Mouse (Mus musculus) liver, adult 2 months (tissue): ENCODE measurements around the gene Tyw5. TPM values are rescaled to one million over a fixed set of nuclear protein-coding genes. Genes with fewer than 3 reads are reported as not detected.

Experiments used
- DNase-seq: peaks from one replicate; pipeline ENCODE4 v3.0.0-alpha.2; 2011; ENCODE audit warnings: low read depth, low spot score; ENCODE audit errors: extremely low read depth
- H3K27ac ChIP-seq: fragments of 200-500 bp; replicated peaks from 2 replicates; pipeline ENCODE4 v1.5.1; 2012; ENCODE audit warnings: low read depth, mild to moderate bottlenecking, control low read depth, inconsistent platforms, low read length; ENCODE audit not compliant: insufficient read depth
- H3K27me3 ChIP-seq: fragments of 200-500 bp; 2 replicates; pipeline ENCODE4 v1.6.1; 2012; ENCODE audit warnings: mild to moderate bottlenecking, moderate library complexity, low read length, inconsistent platforms; ENCODE audit not compliant: control insufficient read depth, insufficient read depth
- H3K36me3 ChIP-seq: fragments of 200-500 bp; 2 replicates; pipeline ENCODE4 v1.6.1; 2012; ENCODE audit warnings: low read length, inconsistent platforms; ENCODE audit not compliant: control insufficient read depth, insufficient read depth
- H3K4me1 ChIP-seq: fragments of 200-500 bp; 2 replicates; pipeline ENCODE4 v1.6.1; 2011; ENCODE audit warnings: low read length; ENCODE audit not compliant: control insufficient read depth, insufficient read depth
- H3K4me3 ChIP-seq: fragments of 200-500 bp; 2 replicates; pipeline ENCODE4 v1.5.1; 2011; ENCODE audit warnings: low read depth, mild to moderate bottlenecking, control low read depth, low read length, moderate library complexity; ENCODE audit not compliant: insufficient read depth
- H3K79me2 ChIP-seq: fragments of 200-500 bp; 2 replicates; pipeline ENCODE4 v1.6.1; 2012; ENCODE audit warnings: inconsistent platforms, mild to moderate bottlenecking, low read length, moderate library complexity; ENCODE audit not compliant: control insufficient read depth, insufficient read depth
- H3K9ac ChIP-seq: fragments of 200-500 bp; 2 replicates; pipeline ENCODE4 v1.6.1; 2012; ENCODE audit warnings: low read depth, mild to moderate bottlenecking, control low read depth, inconsistent platforms, low read length
- CTCF ChIP-seq: fragments of 200-500 bp; IDR thresholded peaks from 2 replicates; pipeline ENCODE4 v1.5.1; 2011; ENCODE audit warnings: low read depth, low read length, control low read depth
- POLR2A ChIP-seq: fragments of 200-500 bp; IDR thresholded peaks from 2 replicates; pipeline ENCODE4 v1.6.1; 2011; ENCODE audit warnings: low read length, control low read depth; ENCODE audit not compliant: insufficient read depth; ENCODE audit errors: extremely low read depth
- WGBS: fragments of 180-500 bp; shearing (Covaris S2); methylation state at CpG from one replicate; pipeline ENCODE4 v1.1.7; 2018; 5-methylcytosine and 5-hydroxymethylcytosine counted together
- polyA plus RNA-seq: library from polyadenylated mRNA; depleted of rRNA; stranded (reverse); fragments of >200 nt; gene quantifications from 2 replicates; pipeline ENCODE4 v1.2.3, GENCODE M21; 2012
- total RNA-seq: library from RNA; depleted of rRNA; stranded (reverse); fragments of >200 nt; gene quantifications from 2 replicates; pipeline ENCODE4 v1.2.3, GENCODE M21; 2014

The Tyw5 gene
- total and polyA plus RNA-seq, 2 experiments = 5.2 to 22.5 TPM

- Histone ChIP-seq H3K4me1 (peaks cover 2% of the 10 kb centered on the region; the same call in 1 of the 2 replicates), H3K79me2 (no peaks in the 10 kb centered on the region), H3K36me3 (no peaks in the 10 kb centered on the region), H3K27ac (peak overlapping the region; percentile 73), H3K4me3 (no peak overlapping the region), H3K9ac (peak overlapping the region; percentile 38; the same call in 1 of the 2 replicates), H3K27me3 (no peaks in the 10 kb centered on the region)
- DNase-seq = no peak
- WGBS = 59% methylated on average over 9 of the region's 9 CpGs
- no peak for TF ChIP-seq CTCF
- TF ChIP-seq POLR2A = no peak
Observed at GRCm38 (mm10) chr1:57436954-57437353, 30.1 kb upstream of the Tyw5 start.

DNA sequence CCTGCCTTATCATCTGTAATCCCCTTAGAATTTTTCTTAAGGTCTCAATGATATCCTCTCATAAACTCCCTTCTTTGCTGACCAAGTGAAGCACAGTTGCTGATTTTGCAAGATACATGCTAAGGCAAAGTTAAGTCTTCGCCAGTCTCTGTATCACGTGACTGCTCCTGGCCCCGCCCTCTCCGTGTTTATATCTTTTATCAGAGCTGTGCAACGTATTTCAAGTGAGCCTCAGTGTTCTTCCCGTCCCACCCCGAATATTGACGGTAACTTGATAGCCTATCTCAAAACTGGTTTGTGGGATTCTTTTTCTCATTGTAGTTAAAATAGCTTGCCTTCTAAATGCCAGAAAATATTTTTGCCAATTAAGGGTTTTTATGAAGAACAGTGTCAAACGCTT lies 29.5 kb upstream of the Tyw5 start:
- H3K27ac ChIP-seq = peak overlapping the region; percentile 47; the same call in 1 of the 2 replicates
- peak; percentile 23 for DNase-seq
- H3K9ac ChIP-seq = no peak overlapping the region
- no peaks in the 10 kb centered on the region for H3K27me3 ChIP-seq
- H3K4me3 ChIP-seq = no peak overlapping the region
- 48% methylated on average over 9 of the region's 9 CpGs for WGBS
- H3K36me3 ChIP-seq = no peaks in the 10 kb centered on the region
- H3K4me1 ChIP-seq = peaks cover 2% of the 10 kb centered on the region; the same call in 1 of the 2 replicates
- no peaks in the 10 kb centered on the region for H3K79me2 ChIP-seq
- no peak for TF ChIP-seq POLR2A
- TF ChIP-seq CTCF = no peak

DNA sequence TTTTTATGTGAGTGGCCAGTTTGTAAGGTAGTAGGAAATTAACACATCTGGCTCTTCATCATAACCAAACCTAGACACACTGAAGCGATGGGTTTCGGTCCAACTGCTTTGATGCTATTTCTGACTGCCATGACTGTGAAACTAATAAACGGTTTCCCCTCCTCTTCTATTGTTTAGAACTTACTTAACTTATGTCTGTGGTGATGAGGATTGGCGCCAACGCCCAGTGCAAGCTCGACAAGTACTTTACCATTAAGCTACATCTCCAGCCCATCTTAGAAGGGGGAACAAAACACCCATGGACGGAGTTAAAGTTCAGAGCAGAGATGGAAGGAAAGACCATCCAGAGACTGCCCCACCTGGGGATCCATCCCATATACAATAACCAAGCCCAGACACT lies 26.2 kb upstream of the Tyw5 start:
- H3K36me3 ChIP-seq = no peaks in the 10 kb centered on the region
- DNase-seq = no peak
- no peak overlapping the region for H3K9ac ChIP-seq
- no peaks in the 10 kb centered on the region for H3K27me3 ChIP-seq
- 95% methylated on average over 7 of the region's 7 CpGs for WGBS
- no peak overlapping the region for H3K4me3 ChIP-seq
- H3K27ac ChIP-seq = no peak overlapping the region
- peaks cover 2% of the 10 kb centered on the region; the same call in 1 of the 2 replicates for H3K4me1 ChIP-seq
- H3K79me2 ChIP-seq = no peaks in the 10 kb centered on the region
- TF ChIP-seq CTCF (no peak), POLR2A (no peak)

DNA sequence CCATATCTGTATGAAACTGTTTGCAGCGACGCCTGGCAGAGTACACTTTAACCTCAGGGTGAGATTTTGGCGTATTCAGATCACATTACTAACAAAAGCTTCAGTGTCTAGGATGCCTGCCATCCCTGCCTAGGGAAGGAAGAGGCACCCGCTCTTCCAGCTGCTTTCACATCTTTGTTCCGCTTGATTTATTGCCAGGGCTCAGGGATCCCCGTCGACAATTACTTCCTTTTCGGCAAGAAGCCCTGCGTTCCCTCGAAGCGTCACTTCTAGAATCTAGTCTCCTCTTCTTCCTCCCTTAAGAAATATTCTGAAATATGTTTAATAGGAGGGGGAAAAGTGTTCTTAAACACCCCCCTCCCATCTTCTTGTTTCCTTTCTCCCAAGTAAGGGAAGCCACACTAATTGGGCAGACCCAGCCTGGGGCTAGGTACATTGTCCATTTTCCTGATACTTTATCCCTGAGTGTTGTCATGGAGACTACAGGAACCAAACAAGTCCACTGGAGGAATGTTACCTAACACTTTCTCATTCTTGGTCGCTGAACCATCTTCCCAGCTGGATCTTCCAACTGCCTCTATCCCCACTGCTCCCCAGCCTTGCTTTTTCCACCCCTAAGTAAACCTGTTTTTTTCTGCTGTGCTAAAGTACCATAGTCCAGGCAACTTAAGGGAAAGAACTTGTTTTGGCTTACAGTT lies 23.0 kb upstream of the Tyw5 start:
- H3K36me3 ChIP-seq = no peaks in the 10 kb centered on the region
- no peak overlapping the region for H3K9ac ChIP-seq
- peak; percentile 19 for DNase-seq
- H3K27ac ChIP-seq = no peak overlapping the region
- 60% methylated on average over 12 of the region's 12 CpGs for WGBS
- TF ChIP-seq CTCF = no peak
- TF ChIP-seq POLR2A = no peak
- no peaks in the 10 kb centered on the region for H3K27me3 ChIP-seq
- H3K79me2 ChIP-seq = no peaks in the 10 kb centered on the region
- H3K4me3 ChIP-seq = no peak overlapping the region
- no peaks in the 10 kb centered on the region for H3K4me1 ChIP-seq

GRCm38 (mm10) chr1:57428368-57429308 lies 21.7 kb upstream of the Tyw5 start:
- 56% methylated on average over 16 of the region's 16 CpGs for WGBS
- H3K4me1 ChIP-seq = no peaks in the 10 kb centered on the region
- no peak overlapping the region for H3K9ac ChIP-seq
- no peaks in the 10 kb centered on the region for H3K36me3 ChIP-seq
- no peaks in the 10 kb centered on the region for H3K79me2 ChIP-seq
- TF ChIP-seq POLR2A = no peak
- TF ChIP-seq CTCF = peak; percentile 62; the same call in 1 of the 2 replicates
- DNase-seq = peak; percentile 42
- H3K27me3 ChIP-seq = no peaks in the 10 kb centered on the region
- H3K27ac ChIP-seq = no peak overlapping the region
- H3K4me3 ChIP-seq = no peak overlapping the region

GRCm38 (mm10) chr1:57423696-57424095 lies 16.8 kb upstream of the Tyw5 start:
- WGBS = 16% methylated on average over 1 of the region's 1 CpGs
- no peaks in the 10 kb centered on the region for H3K4me1 ChIP-seq
- H3K4me3 ChIP-seq = no peak overlapping the region
- H3K27me3 ChIP-seq = no peaks in the 10 kb centered on the region
- TF ChIP-seq POLR2A (no peak), CTCF (0 out of 2 replicates have a peak, but pooled peaks have one; percentile 29)
- DNase-seq = no peak
- H3K36me3 ChIP-seq = no peaks in the 10 kb centered on the region
- H3K9ac ChIP-seq = no peak overlapping the region
- H3K79me2 ChIP-seq = no peaks in the 10 kb centered on the region
- H3K27ac ChIP-seq = no peak overlapping the region
